Mouse (Mus musculus) layer of hippocampus, postnatal 14 days (tissue): ENCODE measurements around the gene Wrap53. TPM values are rescaled to one million over a fixed set of nuclear protein-coding genes. Genes with fewer than 3 reads are reported as not detected.
A peak's percentile ranks its signal among the peaks of the same experiment; 100 is the strongest.
"Not testable (repeated sequence)": the region's sequence is repeated elsewhere in the genome, so short reads cannot be mapped to it uniquely, and the experiment has no call there.

Experiments
- DNase-seq, 2 experiments: peaks; one replicate each; pipeline ENCODE4 v3.0.0; 2021 to 2022; ENCODE audit warnings: low spot score in 2 of 2, mixed read lengths in 1 of 2
- total RNA-seq, 2 experiments: library from RNA; stranded (reverse); gene quantifications; 2 replicates each; pipeline ENCODE4 v1.2.3; 2021

The Wrap53 gene
- total RNA-seq, 2 experiments from 2014 or later = 8.6 to 9.5 TPM

DNA sequence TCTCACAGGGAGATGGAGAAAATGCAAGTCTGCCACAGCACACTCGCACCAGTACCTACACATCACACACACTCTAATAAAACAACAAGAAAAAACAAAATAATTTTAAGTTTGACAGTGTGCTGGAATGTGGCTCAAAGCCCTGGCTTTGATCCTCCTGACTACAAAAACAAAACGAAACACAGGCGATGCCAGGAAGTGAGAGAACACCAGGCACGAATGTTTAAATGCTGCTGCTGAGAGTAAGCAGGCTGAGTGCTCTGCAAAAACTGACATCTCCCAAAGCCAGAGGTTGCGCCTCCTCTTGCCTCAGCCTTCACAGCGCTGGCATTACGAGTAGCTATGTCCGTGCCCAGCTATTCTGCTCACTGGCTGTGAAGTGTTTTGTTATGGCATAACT is 14.9 kb downstream of the Wrap53 start:
- no peak for DNase-seq

DNA sequence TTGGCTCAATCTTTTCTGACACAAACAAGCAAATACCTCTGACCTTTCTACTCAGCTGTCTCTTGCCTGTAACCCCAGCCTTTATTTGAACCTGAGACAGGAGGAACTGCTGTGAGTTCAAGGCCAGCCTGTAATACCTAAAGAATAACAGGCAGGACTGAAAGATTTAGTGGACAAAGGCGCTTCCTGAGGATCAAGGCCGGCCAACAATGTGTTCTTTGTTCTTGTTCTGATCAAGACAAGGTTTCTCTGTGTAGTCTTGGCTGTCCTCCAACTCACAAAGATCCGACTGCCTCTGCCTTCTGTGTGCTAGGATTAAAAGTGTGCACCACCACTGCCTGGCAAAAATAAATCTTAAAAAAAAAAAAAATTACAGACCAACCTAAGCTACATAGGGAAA is 15.7 kb downstream of the Wrap53 start:
- DNase-seq = no peak

DNA sequence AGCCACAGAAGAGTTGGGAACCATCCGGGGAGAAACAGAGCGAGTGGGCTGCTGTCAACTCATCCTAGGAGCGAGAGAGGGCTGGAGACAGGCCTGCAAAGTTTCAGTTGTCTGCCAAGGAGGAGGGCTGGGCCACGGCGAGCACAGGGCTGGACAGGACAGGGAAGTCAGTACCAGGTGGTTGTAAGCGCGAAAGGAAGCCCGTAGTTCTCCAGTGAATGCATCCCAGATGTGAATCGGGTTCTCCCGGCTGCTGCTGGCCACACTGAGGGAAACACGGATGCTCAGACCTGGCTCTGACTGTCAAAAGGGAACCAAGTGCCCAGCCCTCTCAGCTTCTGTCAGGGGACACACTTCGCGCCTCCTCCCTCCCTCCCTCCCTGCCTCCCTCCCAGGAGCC is 16.7 kb downstream of the Wrap53 start:
- DNase-seq = no peak

DNA sequence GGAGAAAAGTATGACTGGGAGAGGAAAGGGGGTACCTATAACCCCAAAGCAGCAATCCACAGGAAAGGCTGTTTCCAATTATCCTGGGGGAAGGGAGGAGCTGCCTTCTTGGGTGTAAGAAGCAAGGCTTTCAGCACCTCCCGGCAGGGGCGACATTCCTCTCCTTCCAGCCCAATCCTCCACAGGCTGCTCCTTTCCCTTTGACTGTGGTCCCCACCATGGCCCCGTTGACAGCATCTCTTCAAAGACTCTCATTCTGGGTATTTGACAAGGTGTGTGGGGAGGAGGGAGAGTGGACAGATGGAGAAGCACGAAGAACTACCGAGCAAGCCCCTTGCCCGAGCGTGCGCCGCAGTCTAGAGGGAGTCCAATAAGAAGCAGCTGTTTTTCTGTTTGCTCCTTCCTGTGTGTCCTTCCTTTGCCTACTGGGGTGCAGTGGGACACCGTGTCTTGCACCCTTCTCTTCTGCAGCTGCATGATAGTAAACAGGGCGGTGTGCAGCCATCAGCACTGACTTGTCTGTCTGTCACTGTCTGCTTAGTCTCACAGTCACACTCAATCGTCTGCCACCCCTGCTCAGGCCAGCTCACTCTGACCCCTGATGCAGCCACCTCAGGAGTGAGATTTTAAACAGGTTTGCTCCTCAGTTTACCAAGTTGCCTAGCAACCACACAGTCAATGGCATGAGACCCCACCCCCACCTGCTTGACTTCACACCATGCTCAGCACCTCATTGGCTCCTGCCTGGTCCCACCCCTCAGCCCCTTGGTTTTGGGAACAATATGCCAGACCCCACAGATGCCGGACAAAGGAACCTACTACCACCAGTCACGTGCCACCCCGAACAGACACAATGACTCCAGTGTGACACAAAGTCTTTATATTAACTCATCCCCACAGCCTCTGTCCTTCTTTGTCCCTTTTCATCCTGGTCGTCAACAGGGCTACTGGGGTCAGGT is 18.9 kb downstream of the Wrap53 start:
- no peak for DNase-seq

DNA sequence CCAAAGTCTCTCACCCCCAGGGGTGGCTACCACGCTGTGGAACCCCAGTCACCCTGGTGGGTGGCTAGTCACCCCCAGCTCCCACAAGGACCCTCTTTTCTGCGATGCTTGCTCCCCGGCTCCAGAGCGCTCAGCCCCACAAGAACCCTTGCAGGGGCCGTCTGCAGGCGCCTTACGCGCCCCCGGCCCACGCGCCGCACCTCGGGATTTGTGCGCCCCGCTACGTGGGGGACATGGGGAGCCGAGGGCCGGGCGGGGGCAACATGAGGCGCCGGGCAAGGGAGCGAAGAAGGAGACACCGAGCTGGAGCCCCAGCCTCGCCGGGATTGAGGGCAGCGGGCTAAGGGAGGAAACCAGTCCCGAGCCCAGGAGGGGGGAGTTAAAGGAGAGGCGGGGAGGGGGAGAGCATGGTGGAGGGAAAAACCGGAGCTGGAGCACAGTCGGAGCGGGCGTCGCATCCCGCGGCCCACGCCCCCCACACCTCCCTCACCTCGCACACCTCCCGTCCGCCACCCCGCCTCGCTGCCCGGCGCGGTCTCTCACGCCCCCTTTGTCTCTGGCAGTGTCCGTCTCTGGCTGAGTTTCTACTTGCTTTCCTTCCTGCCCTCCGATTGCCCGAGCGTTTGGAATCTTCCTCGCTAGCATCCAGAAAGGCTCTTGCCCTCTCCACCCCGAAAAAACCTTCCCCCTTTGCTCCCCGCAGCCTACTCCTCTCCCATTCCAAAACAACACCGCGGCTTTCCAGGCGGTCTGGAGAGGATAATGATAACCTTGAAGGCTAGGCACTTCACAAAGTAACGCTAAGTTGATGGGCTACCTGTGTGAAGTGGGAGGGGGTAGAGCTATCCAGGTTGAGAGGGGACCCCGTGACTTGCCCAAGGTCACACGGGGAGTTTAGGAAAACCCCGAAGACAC is 19.9 kb downstream of the Wrap53 start, which contains the start of gene Efnb3:
Gene Efnb3 (minus strand): TSS at position 355 of the 915 bp plus-strand sequence.
- peak in 1 of 2 experiments; percentile 66 for DNase-seq

DNA sequence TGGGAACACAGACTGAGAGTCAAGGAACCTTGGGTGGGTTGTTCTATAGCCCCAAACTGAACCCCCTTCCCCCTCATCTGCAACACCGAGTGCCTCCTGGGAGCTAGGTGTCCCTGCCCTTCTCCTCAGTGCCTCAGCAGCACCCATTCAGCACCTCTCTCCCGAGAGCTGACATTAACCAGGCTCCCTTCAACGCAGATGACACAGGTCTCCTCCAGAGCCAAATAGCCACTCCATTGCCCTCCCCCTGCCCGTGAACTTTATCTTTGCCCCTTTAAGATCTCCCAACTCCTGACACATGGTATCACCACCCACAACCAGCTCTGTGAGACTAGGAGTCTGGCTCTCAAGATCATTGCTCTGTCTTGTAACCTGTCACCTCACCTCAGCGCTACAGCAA is 20.9 kb downstream of the Wrap53 start:
- DNase-seq = no peak

DNA sequence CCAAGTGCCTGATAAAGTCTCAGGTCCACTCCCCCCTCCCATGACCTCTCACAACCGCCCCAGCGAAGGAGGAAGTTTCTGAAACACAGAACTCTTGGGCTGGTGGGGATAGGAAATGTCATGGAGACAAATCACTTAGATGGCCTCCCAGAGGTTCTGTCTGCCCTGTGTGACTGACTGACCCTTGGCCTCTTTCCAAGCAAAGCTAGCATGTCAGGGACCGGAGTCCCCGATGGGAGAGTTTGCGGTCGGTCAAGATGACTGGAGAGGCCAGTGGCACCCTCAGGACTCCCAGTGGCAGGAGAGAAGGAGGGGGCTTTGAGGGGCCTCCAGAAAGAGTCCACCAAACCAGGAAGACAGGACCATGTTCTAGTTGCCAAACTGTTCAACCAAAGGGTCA is 21.3 kb downstream of the Wrap53 start:
- DNase-seq = no peak

DNA sequence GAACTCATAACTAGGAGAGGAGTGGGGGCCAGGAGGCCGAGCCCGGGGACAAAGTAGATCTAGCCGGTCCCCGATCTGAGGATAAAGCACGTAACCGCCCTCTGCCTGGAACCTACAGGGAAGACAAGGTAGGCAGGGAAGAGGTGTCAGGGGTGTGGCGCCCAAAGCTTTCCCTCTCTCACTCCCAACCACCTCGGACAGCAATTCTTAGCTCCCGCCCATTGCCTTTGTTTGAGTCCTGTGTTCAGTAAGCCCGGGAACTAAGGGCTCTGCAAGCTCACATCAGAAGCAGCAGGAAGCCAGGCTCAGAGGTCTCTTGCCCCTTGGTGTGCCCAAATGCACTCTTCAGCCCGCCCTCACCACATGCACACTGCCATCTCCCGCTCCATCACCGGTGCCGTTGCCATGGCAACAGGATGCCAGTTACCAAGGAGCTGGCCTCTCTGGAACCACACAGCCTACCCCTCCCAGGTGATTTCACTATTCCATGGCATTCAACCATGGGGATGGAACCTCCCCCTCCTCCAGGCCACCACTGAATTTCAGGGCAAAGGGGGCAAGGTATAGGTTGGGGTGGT is 22.6 kb downstream of the Wrap53 start:
- DNase-seq = peak; percentile 65 to 66

DNA sequence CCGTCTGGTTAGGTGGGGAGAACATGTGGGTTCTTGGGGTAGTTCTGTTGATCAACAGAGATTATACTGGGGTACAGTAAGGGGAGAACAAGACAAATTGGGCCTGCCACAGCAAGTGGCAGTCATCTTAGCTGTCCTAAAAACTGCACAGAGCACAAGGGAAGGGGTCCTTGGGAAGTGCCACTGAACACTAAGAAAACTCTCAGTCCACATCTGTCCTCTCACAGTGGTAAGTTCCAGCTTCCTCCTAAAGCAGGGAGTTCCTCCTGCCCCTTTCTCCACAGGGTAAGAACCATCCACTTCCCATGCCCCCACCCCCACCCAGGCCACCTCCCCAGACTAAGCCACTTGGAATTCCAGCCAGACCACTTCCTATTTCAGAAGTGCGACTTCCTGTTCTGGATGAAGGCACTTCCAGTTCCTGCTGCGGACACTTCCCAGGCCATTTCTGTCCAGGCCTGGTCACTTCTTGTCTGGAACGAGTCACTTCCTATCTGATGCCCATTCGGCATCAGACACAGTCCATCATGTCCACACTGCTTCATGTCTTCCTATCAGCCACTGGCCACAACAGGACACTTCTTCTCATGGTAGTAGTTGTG is 25.4 kb downstream of the Wrap53 start:
- DNase-seq = no peak

DNA sequence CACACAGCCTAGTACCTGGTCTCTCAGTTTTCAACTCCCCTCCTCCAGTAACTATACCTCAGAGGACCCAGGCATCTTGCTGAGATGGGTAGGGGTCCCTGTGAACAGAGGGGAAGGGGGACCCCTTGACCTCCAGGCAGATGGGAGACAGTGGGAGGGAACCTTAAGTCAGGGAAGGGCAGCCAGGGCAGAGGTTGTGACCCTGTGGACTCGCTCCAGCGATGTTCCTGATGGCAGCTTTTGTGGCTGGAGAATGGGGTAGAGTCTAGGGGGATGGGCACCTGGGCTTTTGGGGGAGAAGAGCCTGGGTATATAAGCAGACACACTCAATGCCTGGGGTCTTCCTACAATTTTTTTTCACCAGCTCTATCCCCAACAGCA is 26.7 kb downstream of the Wrap53 start:
- DNase-seq = no peak

DNA sequence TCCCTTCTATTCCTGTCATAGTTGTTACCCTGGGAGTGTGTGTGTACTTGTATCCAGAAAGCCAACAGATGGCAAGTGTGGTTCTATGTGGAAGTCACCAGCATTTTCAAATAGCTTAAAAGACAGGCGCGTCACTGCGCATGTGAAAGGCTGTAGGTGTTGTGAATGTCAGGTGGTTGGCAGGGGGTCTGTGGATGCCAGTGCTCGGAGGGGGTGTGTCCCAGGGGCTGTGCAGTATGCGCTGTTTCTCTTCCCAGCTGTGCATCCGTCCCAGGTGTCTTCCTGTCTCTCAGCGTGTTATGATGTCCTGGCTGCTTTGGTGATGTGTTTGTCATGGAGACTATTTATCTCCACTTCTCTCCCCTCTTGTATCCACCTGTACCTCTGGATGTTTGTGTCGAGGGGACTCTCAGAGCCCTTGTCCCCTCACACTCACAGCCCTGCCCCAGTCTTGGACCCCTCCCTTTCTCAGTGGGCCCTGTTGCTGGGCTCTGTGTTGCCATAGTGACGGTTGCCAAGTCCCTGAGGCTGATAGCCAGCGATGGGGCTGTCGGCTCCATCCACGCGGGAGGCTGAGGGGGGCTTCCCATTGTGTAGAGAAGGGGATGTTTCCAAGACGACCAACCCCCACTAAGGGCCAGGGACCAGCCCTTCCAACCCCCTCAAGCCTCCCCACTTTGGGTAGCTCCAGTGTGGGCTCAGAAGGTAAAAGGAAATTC is 27.3 kb downstream of the Wrap53 start:
- DNase-seq = peak; percentile 78 to 86

DNA sequence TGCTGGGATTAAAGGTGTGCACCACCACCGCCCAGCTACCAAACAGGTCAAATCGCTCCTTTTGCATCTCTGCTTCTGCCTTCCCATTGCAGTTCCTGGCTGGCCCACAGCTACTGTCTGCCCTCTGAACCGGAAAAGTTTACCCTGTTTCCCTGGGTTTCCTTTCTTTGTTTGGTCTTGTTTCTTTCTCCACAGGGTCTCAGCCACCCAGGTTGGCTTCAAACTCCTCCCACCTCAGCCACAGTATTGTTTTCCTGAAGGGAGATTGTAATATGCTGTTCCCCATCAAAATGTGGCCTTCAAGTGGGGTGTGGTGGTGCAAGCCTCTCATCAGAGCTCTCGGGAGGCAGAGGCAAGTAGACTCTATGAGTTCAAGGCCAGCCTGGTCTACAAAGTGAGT is 28.7 kb downstream of the Wrap53 start:
- no peak for DNase-seq

DNA sequence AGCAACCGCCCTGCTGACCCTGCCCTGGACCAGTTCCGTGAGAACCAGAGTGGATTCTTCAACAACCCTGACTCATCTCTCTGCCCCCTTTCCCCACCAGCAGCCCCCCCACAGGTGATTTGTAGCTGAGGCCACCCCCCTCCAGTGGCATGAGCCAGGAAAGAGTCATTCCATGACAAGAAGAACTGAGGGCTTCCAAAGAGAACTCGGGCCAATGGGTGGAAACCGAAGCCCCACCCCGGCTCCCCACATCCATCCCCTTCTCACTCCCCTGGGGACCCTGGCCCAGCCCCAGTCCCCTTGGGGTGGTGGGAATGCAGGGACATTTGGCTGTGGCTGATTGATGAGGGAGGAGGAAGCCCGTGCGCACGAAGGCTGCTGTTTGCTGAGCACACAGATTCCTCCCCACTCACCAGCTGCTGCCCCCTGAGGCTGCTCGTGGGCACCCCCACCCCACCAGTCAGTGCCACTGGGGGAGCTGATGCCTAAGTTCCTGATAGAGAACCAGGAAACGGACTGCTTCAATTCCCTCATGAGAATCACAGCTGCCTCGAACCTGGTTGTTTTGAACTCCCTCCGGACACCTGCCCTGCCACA is 30.9 kb downstream of the Wrap53 start, which contains the start of gene Dnah2:
Gene Dnah2 (minus strand): TSS at position 51 of the 597 bp plus-strand sequence.
- DNase-seq = no peak

DNA sequence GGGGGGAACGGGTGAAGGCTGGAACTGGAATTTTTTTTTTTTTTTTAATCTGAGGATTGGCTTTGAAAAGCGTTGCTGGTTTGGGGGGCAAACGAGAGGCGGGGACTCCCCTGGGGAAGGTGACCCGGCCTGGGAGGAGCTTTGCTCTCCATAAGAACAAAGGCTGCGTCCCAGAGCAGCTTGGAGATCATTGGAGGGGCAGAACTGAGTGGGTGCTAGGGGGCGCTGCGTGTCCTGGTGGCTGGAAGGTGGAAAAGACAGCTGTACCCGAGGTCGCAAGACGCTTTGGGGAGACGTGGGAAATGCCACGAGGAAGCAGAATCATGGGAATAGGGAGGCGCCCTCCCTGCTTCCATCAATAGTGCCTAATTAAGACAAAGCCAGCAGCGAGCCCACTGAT is 33.0 kb downstream of the Wrap53 start:
- DNase-seq = no peak

DNA sequence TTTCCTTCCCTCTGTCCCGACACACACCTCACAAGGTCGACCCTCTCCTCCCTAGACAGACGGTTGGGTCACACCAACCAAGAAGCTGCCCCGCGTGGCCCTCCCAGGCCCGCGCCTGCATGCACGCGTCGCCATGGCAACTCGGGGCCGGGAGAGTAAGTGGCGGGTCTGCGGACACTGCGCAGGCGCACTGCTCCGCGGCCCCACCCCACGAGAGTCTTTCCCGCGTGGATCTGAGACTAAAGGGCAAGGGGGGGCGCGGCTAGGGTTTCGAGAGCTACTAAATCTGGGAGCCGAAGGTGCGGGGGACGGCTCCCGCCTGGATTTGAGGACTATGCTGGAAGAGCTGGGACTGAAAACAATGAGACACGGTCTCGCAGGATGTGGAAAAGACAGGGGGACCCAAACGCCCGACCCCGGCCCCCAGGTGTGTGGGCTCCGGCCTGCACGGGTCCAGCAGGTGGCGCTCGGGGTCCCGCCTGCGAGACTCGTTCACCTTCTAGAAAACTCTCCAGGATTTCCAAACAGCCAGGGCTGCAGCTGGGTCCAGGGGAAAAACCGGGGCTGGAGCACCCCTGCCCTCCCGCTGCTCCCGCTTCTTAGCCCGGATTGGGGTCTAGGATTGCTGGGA is 33.5 kb downstream of the Wrap53 start:
- peak; percentile 80 for DNase-seq

DNA sequence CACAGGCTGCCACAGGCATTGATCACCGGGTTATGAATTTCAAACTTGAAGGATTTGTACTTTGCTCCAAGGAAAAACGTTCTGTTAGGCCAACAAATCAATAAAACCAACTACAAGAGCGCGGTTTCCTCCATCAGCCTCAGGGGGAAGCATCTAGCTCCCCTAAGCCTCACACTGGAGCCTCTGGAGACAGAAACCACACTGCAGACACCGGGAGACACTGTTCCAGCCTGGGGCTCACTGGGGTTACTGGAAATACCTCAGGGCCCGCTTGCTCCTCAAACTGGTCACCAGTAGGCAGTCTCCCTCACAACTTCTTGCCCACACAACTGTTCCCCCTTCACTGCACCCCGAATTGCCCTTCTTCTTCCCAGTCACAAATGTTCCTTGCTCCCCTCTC is 34.1 kb downstream of the Wrap53 start:
- DNase-seq = no peak

DNA sequence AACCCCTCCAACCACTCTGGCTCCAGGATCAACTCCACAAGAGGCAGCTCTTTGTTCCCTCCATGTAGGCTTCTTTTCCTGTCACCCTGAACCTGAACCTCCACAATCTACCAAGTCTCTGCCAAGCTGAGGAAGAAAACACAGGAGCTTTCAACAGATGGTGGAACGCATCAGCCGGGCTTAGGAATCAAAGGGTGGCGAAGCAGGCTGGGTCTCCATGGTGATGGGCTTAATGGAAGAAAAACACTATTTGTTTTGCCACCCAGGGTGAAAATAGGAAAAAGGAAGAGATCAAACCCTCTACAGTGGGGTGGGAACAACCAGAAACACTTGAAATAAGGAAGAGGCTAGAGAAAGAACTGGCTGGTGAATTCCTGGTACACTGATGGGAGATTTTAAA is 36.5 kb downstream of the Wrap53 start:
- no peak for DNase-seq

DNA sequence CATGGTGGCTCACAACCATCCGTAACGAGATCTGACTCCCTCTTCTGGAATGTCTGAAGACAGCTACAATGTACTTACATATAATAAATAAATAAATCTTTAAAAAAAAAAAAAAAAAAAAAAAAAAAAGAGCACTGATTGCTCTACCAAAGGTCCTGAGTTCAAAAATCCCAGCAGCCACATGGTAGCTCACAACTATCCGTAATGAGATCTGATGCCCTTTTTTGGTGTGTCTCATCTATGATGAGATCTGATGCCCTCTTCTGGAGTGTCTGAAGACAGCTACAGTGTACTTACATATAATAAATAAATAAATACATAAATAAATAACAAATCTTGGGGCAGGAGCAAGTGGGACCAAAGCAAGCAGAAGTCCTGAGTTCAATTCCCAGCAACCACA is 38.3 kb downstream of the Wrap53 start:
- not testable (repeated sequence) for DNase-seq

DNA sequence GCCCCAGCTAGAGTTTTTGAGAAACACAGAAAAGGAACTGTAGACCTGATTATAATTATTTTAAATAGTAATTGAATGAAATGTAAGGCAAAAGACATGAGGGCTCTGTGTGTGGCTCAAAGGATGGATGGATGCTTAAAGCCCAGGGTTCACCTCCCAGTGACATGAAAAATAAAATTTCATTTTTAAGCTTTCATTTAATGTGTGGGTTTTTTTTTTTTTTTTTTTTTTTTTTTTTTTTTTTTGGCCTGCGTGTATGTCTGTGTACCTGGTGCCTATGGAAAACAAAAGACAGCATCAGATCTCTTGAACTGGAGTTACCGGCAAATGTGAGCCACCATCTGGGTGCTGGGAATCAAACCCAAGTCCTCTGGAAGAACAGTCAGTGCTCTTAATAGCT is 39.4 kb downstream of the Wrap53 start:
- no peak for DNase-seq
